Mouse (Mus musculus) heart, postnatal 0 days (tissue): ENCODE results near the gene Olfr1423.

Experiments used
- CTCF ChIP-seq: IDR thresholded peaks from 2 replicates; pipeline ENCODE4 v1.5.1; 2016; ENCODE audit warnings: antibody characterized with exemption, control low read depth, low read depth
- EP300 ChIP-seq: IDR thresholded peaks from 2 replicates; pipeline ENCODE4 v1.6.1; 2016; ENCODE audit warnings: antibody characterized with exemption, low read depth

DNA sequence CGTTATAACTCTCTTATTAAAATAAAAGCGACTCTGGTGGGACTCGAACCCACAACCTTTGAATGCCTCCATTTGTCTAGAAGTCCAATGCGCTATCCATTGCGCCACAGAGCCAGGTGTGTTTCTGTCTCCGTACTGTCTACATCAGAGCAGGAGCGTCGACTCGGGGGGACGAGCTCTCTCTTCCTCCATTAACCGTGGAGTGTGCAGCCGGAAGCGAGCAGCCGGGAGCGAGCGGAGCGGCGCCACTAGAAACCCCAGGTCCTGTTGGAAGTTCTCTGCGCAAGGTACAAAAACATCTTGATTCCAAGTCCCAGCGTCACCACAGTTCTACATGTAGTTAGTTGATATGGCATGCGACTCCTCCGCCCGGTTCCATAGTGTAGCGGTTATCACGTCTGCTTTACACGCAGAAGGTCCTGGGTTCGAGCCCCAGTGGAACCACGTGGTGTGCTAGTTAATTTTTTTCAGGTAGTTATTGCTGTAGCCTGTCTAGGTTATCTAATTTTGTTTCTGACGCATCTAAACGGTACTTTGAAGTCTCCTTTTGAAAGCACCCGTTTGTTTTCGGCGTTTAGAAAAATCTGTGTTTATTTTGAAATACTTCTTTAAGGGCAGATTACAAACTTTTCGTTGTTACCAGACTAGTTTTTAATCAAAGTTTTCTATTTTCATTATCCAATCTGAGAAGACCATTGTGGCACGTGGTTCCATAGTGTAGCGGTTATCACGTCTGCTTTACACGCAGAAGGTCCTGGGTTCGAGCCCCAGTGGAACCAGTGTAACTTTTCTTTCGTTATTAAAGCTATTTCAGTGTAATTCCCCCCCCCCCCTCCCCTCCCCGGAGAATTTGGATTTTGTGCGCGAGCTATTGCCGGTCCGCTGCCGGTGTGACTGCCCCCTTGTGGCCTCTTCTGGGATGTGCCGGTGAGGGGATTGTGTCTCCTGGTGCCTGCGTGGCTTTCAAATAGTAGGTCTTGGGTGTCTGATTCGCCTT, 29.3 kb downstream of the Olfr1423 start:
- TF ChIP-seq EP300 (0 out of 2 replicates have a peak, but pooled peaks have one; percentile 49), CTCF (peak; percentile 76)
